Mouse (Mus musculus) pancreas, adult 10 weeks (tissue): ENCODE results near the gene Gjb3. TPM values are rescaled to one million over a fixed set of nuclear protein-coding genes. Genes with fewer than 3 reads are reported as not detected.

ENCODE experiments used
- polyA plus RNA-seq: library from polyadenylated mRNA; stranded (reverse); fragments of 350-450 nt; fragmentation: Illumina TruSeq; extraction: RNeasy Lipid Tissue Mini Kit (QIAGEN cat#74804); gene quantifications from one replicate; pipeline ENCODE4 v1.2.3, GENCODE M21; 2015; ENCODE audit warnings: low read depth, low replicate concordance; ENCODE audit not compliant: insufficient read depth

Gene Gjb3
- 0.52 TPM for polyA plus RNA-seq

GRCm38 (mm10) chr4:127330181-127331100 lies at the start of gene Gjb3:
TSS of gene Gjb3 (minus strand) at chr4:127330844.

GRCm38 (mm10) chr4:127358018-127358417 lies 27.4 kb upstream of the Gjb3 start, which contains the start of gene Gjb5:
TSS of gene Gjb5 (minus strand) at chr4:127358181.

GRCm38 (mm10) chr4:127353951-127354438 lies 23.4 kb upstream of the Gjb3 start, which contains the start of gene Gjb4:
TSS of gene Gjb4 (minus strand) at chr4:127354081.

GRCm38 (mm10) chr4:127313861-127314260 lies 16.8 kb downstream of the Gjb3 start, which contains the start of gene Gja4:
TSS of gene Gja4 (minus strand) at chr4:127314039.

Other genes starting within 250 kb of the Gjb3 start
- 3.7 TPM for gene Tmem35b, start 207.2 kb downstream of the Gjb3 start, polyA plus RNA-seq
- gene Dlgap3, start 161.6 kb downstream of the Gjb3 start, polyA plus RNA-seq: 0.48 TPM
- gene Smim12, start 87.1 kb downstream of the Gjb3 start, polyA plus RNA-seq: 9.0 TPM
- 8.2 TPM for gene Gja4, start 16.8 kb downstream of the Gjb3 start, polyA plus RNA-seq
- gene Gjb4, start 23.2 kb upstream of the Gjb3 start, polyA plus RNA-seq: not detected
- 2.1 TPM for gene Gjb5, start 27.3 kb upstream of the Gjb3 start, polyA plus RNA-seq